Mouse (Mus musculus) cortical plate, adult 2 months (tissue): ENCODE results near the gene Mboat2.

Experiments
- CTCF ChIP-seq: fragments of 200-500 bp; IDR thresholded peaks from 2 replicates; pipeline ENCODE4 v1.5.1; 2011; ENCODE audit warnings: mild to moderate bottlenecking, control low read depth, low read length; ENCODE audit not compliant: insufficient read depth; ENCODE audit errors: extremely low read depth
- POLR2A ChIP-seq: fragments of 200-500 bp; IDR thresholded peaks from 2 replicates; pipeline ENCODE4 v1.6.1; 2011; ENCODE audit warnings: mild to moderate bottlenecking, low read length, control low read depth; ENCODE audit not compliant: insufficient read depth; ENCODE audit errors: extremely low read depth

DNA sequence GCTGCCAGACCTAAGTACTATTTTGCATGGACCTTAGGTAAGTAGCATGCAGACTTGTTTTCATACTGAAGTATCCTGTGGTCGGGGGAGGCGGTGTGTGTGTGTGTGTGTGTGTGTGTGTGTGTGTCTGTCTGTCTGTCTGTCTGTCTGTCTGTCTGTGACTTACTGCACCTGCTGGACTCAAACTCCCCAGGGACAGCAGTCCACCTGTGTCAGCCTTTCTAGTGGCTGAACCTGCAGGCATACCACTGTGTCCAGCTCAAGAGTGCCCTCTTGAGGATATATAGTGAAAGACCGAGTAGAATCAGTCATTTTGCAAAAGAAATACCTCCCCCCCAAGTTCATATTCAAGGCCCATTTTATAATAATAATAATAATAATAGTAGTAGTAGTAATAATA is 117.7 kb downstream of the Mboat2 start:
- no peak for TF ChIP-seq POLR2A
- TF ChIP-seq CTCF: peak; percentile 69
